9 mouse cellular contexts compared by ENCODE assay signal in the genomic region with DNA sequence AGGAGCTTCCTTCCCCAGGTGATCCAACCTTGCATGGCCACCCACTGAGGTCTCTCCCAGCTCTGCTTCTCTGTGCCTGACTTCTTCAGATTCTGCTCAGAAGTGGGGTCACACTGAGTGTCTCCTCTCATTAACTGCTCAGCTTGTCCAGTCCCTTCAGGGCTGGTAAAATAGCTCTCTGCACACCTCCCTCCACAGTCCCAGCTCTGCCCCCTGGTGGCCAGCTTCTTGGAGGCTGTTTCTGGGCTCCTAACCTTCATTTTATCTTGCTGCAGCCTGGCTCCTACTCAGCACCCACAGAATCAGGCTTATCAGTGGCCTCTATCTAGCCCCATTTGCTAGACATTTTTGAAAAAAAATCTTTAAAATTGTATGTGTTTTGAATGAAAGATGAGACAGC. TPM values are rescaled to one million over a fixed set of nuclear protein-coding genes. Genes with fewer than 3 reads are reported as not detected.
DNase-seq lines count a peak whose midpoint lies in the region.
"Had no signal": no experiment of that assay in that cellular context is flagged by ENCODE, and none has a peak within 500 bp of the region (broad histone marks: within the 10 kb centered on the region; RNA-seq: fewer than 3 reads in every experiment).

No protein-coding gene starts in this region.

- no peaks in the 10 kb centered on the region for H3K9me3 ChIP-seq in embryonic facial prominence, embryonic 10.5 days
- H3K9me3 ChIP-seq: embryonic facial prominence, embryonic 13.5 days had no signal

- H3K27me3 ChIP-seq in embryonic facial prominence, embryonic 10.5 days (replicated peaks; ENCODE audit: low read depth, poor library complexity, severe bottlenecking): peaks cover 24% of the 10 kb centered on the region

- H3K27ac ChIP-seq in embryonic facial prominence, embryonic 10.5 days (replicated peaks): no peak overlapping the region
- H3K27ac ChIP-seq: embryonic facial prominence, embryonic 13.5 days had no signal

- no peaks in the 10 kb centered on the region for H3K4me1 ChIP-seq in embryonic facial prominence, embryonic 10.5 days

- DNase-seq in left cerebral cortex, adult 18-20 months (ENCODE audit: low spot score in 2 of 2): peak; percentile 75 to 79
- DNase-seq in left cerebral cortex, adult 11 months (ENCODE audit: low spot score): no peak
- DNase-seq in adrenal gland, postnatal 36 days: peak; percentile 80 to 88
- DNase-seq in embryonic facial prominence, embryonic 10.5 days (ENCODE audit: low spot score): peak; percentile 77
- peak; percentile 54 for DNase-seq in induced T-regulatory cell, adult 2 months (ENCODE audit: low read depth)
- peak; percentile 28 to 53 for DNase-seq in left cerebral cortex, postnatal 14 days (ENCODE audit: low spot score in 2 of 2)
- DNase-seq in naive thymus-derived CD4-positive, alpha-beta T cell, adult 2 months (ENCODE audit: low read depth): peak; percentile 41
- DNase-seq in urinary bladder, adult 2 months (ENCODE audit: low spot score): peak; percentile 51

- no peaks in the 10 kb centered on the region for H3K36me3 ChIP-seq in embryonic facial prominence, embryonic 10.5 days (replicated peaks)
- H3K36me3 ChIP-seq: embryonic facial prominence, embryonic 13.5 days had no signal

- intact Hi-C loops in left cerebral cortex, postnatal 14 days (cut with DNase I): no loop called here

- no peak overlapping the region for H3K4me3 ChIP-seq in embryonic facial prominence, embryonic 10.5 days
- H3K4me3 ChIP-seq: embryonic facial prominence, embryonic 13.5 days had no signal

RNA-seq across cellular contexts. Expression of a gene that starts 6.4 kb away (rescaled TPM):
- under 1 TPM in 1 of 2 experiments, not detected in 1; 0.42 TPM for total RNA-seq in left cerebral cortex, adult 18-20 months (2021)
- total RNA-seq in adrenal gland, postnatal 36 days (2021): 10 to 100 TPM in 1 of 2 experiments, 1 to 10 TPM in 1; 6.2 to 11.9 TPM
- 0.16 and 0.24 TPM in 2 replicates for polyA plus RNA-seq in embryonic facial prominence, embryonic 10.5 days (2016; fragmentation: Nextera tagmentation; extraction: Ambion mirVana)
- total RNA-seq in left cerebral cortex, postnatal 14 days (2021): under 1 TPM; 0.76 to 0.90 TPM
- 0.22 and 0.25 TPM in 2 replicates for polyA plus RNA-seq in urinary bladder, adult 2 months (2012; rRNA removed)
- polyA plus RNA-seq: embryonic facial prominence, embryonic 13.5 days had no signal

RNA-seq across cellular contexts. Expression of a gene that starts 16.1 kb away (rescaled TPM):
- under 1 TPM in 1 of 2 experiments, not detected in 1; 0.70 TPM for total RNA-seq in left cerebral cortex, adult 18-20 months (2021)
- under 1 TPM; 0.16 to 0.40 TPM for total RNA-seq in adrenal gland, postnatal 36 days (2021)
- not detected in 2 replicates for polyA plus RNA-seq in embryonic facial prominence, embryonic 10.5 days (2016; fragmentation: Nextera tagmentation; extraction: Ambion mirVana)
- total RNA-seq in left cerebral cortex, postnatal 14 days (2021): under 1 TPM; 0.38 to 0.59 TPM
- polyA plus RNA-seq in urinary bladder, adult 2 months (2012; rRNA removed): not detected in 2 replicates
- polyA plus RNA-seq: embryonic facial prominence, embryonic 13.5 days had no signal
